Mouse (Mus musculus) G1E (cell line): Measurements from ENCODE around the gene Il31ra. TPM values are rescaled to one million over a fixed set of nuclear protein-coding genes. Genes with fewer than 3 reads are reported as not detected.

ENCODE experiments used
- ATAC-seq: 2 replicates; pipeline ENCODE4 v1.8.0; 2016; ENCODE audit warnings: mild to moderate bottlenecking; ENCODE audit not compliant: insufficient number of reproducible peaks, poor library complexity, low FRiP score, severe bottlenecking; ENCODE audit errors: extremely low read depth
- DNase-seq: peaks from one replicate; pipeline ENCODE4 v3.0.0; 2012; ENCODE audit warnings: low spot score
- H3K27me3 ChIP-seq: 2 replicates; pipeline ENCODE4 v1.6.1; 2012; ENCODE audit warnings: mild to moderate bottlenecking, low read length, inconsistent platforms; ENCODE audit not compliant: insufficient read depth
- H3K36me3 ChIP-seq: replicated peaks from 2 replicates; pipeline ENCODE3; 2012; ENCODE audit warnings: mild to moderate bottlenecking, inconsistent platforms
- H3K4me1 ChIP-seq: 2 replicates; pipeline ENCODE4 v1.6.1; 2012; ENCODE audit warnings: low read depth, low read length, inconsistent platforms, mixed read lengths; ENCODE audit not compliant: insufficient read depth
- H3K4me3 ChIP-seq: 2 replicates; pipeline ENCODE4 v1.5.1; 2012; ENCODE audit warnings: low read depth, mild to moderate bottlenecking, inconsistent platforms, low read length, moderate library complexity, mixed read lengths
- H3K9me3 ChIP-seq: replicated peaks from 2 replicates; pipeline ENCODE4 v1.6.1; 2012; ENCODE audit warnings: inconsistent platforms
- CTCF ChIP-seq: IDR thresholded peaks from 2 replicates; pipeline ENCODE4 v1.5.1; 2012; ENCODE audit warnings: low read depth, low read length, inconsistent platforms, mixed read lengths
- GATA1 ChIP-seq: IDR thresholded peaks from 2 replicates; pipeline ENCODE4 v1.6.1; 2012; ENCODE audit warnings: borderline replicate concordance, low read length, inconsistent platforms, mixed read lengths
- GATA2 ChIP-seq: IDR thresholded peaks from 2 replicates; pipeline ENCODE4 v1.6.1; 2012; ENCODE audit warnings: low read depth, low read length, inconsistent platforms, borderline replicate concordance
- POLR2AphosphoS5 ChIP-seq: IDR thresholded peaks from 2 replicates; pipeline ENCODE4 v1.6.1; 2012; ENCODE audit warnings: low read depth, low read length, inconsistent platforms; ENCODE audit not compliant: insufficient replicate concordance
- TAL1 ChIP-seq: conservative IDR thresholded peaks from 2 replicates; pipeline ENCODE4 v1.6.1; 2012; ENCODE audit warnings: low read depth, low read length, inconsistent platforms, mixed read lengths
- polyA plus RNA-seq: library from polyadenylated mRNA; stranded (reverse); fragments of >175 nt; gene quantifications from 2 replicates; pipeline ENCODE4 v1.2.3, GENCODE M21; 2012
- total RNA-seq, 2 experiments: library from RNA; stranded (forward) in 1 of 2; stranded (reverse) in 1 of 2; fragments of 200-1000 nt in 1 of 2; fragments of >200 nt in 1 of 2; fragmentation: Nextera tagmentation in 1 of 2; gene quantifications; 2 replicates each; pipeline ENCODE4 v1.2.3; 2014 to 2017

The Il31ra gene
- total and polyA plus RNA-seq, 3 experiments, result 0.05 TPM; not detected in 2

DNA sequence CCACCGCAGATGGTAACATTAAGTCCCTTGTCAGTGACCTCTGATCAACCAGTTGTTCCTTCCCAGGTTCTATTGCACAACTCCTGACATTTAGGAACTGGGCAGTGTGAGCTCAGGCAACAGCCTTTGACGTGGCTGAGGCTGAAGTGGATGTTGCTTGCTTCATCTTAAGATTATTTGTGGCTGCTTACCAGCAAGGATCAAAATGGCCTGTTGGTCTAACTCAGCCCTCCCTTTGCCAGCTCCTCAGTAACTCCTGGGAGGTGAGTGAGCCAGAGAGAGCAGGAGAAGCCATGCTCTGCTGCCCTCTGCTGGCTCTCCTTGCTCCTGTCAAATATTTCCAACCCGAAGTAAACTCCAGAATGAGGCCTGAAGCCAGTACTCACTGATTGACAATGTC, 64.3 kb downstream of the Il31ra start:
- 0 out of 2 replicates have a peak, but pooled peaks cover 4% of the 10 kb centered on the region for H3K9me3 ChIP-seq
- DNase-seq, result peak; percentile 28
- no peak overlapping the region for H3K4me3 ChIP-seq
- TF ChIP-seq CTCF, result peak; percentile 22; the same call in 1 of the 2 replicates
- no peak for TF ChIP-seq POLR2AphosphoS5
- H3K36me3 ChIP-seq, result no peaks in the 10 kb centered on the region
- H3K27me3 ChIP-seq, result peaks cover 17% of the 10 kb centered on the region
- ATAC-seq, result peak; percentile 54
- H3K4me1 ChIP-seq, result no peaks in the 10 kb centered on the region; the same call in 1 of the 2 replicates

DNA sequence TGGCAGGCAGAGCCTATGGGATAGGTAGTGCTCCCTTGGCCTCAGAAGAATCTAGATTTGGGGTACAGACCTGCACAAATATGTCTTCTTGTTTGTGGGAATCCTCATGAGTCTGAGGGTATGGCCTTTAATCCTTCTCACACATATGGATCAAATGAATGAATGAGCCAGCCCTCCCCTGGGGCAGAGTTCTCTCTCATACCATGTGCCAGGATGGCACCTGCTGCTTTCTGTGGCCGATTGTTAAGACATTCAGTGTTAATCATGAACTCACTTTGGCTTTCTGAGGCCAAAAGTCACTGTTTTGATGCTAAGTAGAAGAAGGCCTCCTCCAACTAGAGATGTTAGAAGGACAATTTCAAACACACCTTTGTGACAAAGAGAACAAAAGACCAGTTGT, 67.0 kb downstream of the Il31ra start:
- DNase-seq, result no peak

DNA sequence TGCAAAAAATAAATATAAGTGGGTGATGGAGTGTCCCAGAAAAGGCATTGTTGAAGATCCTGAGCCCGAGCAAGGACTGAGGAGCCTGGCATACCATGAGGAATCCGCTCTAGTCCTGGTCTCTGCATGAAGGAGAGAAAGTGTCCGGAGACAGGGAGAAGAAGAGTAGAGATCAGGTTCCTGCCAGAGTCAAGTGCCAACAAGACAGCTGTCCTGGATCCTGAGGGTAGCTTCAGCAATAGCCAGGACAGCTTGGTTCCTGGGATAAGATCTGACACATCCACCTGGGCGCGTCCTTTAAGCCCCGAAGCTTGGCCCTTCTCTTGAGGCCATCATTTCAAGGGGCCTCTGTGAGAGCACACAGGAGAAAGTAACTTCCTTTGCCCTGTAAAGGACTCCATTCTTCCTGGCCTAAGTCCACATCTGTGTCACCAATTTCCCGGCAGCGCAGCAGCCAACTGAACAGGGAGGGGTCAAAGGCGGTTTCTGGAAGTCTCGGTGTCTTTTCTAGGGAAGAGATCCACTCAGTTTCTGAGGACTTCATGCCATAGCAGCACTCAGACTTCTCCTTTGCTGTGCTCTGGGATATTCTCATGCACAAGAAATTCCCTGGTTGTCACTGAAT, 70.7 kb downstream of the Il31ra start:
- Histone ChIP-seq H3K9me3 (0 out of 2 replicates have a peak, but pooled peaks cover 4% of the 10 kb centered on the region), H3K4me1 (no peaks in the 10 kb centered on the region), H3K27me3 (peaks cover 30% of the 10 kb centered on the region), H3K4me3 (no peak overlapping the region), H3K36me3 (no peaks in the 10 kb centered on the region)
- ATAC-seq (no peak), DNase-seq (no peak)
- no peak for TF ChIP-seq TAL1
- TF ChIP-seq CTCF, result no peak
- TF ChIP-seq POLR2AphosphoS5, result no peak
- TF ChIP-seq GATA1, result no peak
- TF ChIP-seq GATA2, result no peak

More for the DNA sequence above, 67.0 kb downstream of the Il31ra start:
- H3K4me1 ChIP-seq, result no peaks in the 10 kb centered on the region; the same call in 1 of the 2 replicates
- H3K9me3 ChIP-seq, result 0 out of 2 replicates have a peak, but pooled peaks cover 4% of the 10 kb centered on the region
- TF ChIP-seq POLR2AphosphoS5, result no peak
- TF ChIP-seq TAL1, result no peak
- TF ChIP-seq GATA1, result no peak
- no peak for TF ChIP-seq GATA2
- TF ChIP-seq CTCF, result no peak
- no peak for ATAC-seq
- H3K27me3 ChIP-seq, result peaks cover 17% of the 10 kb centered on the region
- H3K36me3 ChIP-seq, result no peaks in the 10 kb centered on the region
- no peak overlapping the region for H3K4me3 ChIP-seq

DNA sequence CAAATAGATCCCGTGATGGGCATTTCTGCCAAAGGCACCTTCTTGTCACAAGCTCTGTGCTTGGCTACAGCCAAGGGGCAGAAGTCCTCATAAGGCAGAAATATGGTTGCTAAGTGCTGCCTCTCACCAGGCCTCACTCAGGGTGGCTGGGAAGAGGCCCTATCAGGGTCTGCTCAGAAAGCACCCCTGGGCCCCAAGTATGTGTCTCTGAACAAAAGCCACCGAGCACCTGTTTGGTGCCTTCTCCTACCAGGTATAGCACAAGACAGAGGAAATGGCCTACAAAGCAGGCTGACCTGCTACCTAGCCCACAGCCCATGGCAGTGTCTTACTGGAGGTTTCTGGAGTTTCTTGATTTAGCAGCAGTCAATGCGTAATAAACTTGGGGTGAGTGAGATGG, 71.3 kb downstream of the Il31ra start:
- Histone ChIP-seq H3K9me3 (0 out of 2 replicates have a peak, but pooled peaks cover 4% of the 10 kb centered on the region), H3K36me3 (no peaks in the 10 kb centered on the region), H3K4me3 (no peak overlapping the region), H3K27me3 (peaks cover 30% of the 10 kb centered on the region), H3K4me1 (no peaks in the 10 kb centered on the region)
- TF ChIP-seq GATA1 (no peak), POLR2AphosphoS5 (no peak), GATA2 (no peak), CTCF (no peak), TAL1 (no peak)
- DNase-seq (no peak), ATAC-seq (no peak)

DNA sequence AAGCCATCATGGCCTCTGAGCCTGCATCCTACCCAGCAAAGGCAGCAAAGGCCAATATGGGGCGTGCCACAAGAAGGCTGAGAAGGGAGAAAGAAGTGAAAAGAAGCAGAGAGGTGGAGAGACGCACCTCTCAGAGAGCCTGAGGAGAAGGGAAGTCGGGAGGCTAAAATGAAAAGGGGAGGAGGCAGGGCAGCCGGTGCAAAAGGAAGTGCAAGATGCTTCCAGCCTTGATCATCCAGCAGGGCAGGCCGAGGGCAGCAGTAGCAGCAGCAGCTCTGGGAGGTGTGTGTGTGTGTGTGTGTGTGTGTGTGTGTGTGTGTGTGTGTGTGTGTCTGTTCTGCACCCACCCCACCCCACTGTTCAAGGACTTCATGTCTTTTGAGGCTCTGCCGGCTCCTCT, 71.9 kb downstream of the Il31ra start:
- DNase-seq, result no peak
- Histone ChIP-seq H3K4me1 (no peaks in the 10 kb centered on the region), H3K9me3 (0 out of 2 replicates have a peak, but pooled peaks cover 4% of the 10 kb centered on the region), H3K27me3 (peaks cover 33% of the 10 kb centered on the region), H3K4me3 (no peak overlapping the region), H3K36me3 (no peaks in the 10 kb centered on the region)
- TF ChIP-seq GATA1 (no peak), CTCF (no peak), TAL1 (no peak), GATA2 (no peak), POLR2AphosphoS5 (no peak)
- ATAC-seq, result no peak

DNA sequence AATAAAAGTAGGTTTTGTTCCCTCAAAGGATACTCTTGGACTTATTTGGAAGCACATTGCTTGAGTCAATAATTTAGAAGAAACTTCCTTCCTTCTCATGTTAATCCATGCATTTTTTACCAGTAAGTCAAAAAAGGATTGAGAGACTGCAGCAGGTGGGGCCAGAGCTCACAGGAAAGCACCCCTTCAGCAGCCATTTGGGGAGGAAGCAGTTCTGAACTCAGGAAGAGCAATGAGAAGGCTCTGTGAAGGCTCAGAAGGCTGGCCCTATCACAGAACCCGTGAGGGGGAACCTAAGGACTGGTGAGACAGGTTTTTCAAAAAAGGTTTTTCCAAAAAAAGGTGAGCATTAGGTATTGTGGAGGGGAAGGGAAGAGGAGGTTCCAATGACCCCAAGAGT, 79.6 kb downstream of the Il31ra start:
- no peak for DNase-seq

More for the DNA sequence above, 79.6 kb downstream of the Il31ra start:
- no peak for ATAC-seq
- H3K9me3 ChIP-seq, result no peaks in the 10 kb centered on the region
- H3K27me3 ChIP-seq, result peaks cover 29% of the 10 kb centered on the region
- TF ChIP-seq POLR2AphosphoS5 (no peak), TAL1 (no peak), GATA2 (no peak), GATA1 (no peak), CTCF (no peak)
- no peaks in the 10 kb centered on the region for H3K36me3 ChIP-seq
- no peak overlapping the region for H3K4me3 ChIP-seq
- H3K4me1 ChIP-seq, result peaks cover 8% of the 10 kb centered on the region; the same call in 1 of the 2 replicates
